Comparison of ENCODE assay signal across 8 mouse cellular contexts in the genomic region with DNA sequence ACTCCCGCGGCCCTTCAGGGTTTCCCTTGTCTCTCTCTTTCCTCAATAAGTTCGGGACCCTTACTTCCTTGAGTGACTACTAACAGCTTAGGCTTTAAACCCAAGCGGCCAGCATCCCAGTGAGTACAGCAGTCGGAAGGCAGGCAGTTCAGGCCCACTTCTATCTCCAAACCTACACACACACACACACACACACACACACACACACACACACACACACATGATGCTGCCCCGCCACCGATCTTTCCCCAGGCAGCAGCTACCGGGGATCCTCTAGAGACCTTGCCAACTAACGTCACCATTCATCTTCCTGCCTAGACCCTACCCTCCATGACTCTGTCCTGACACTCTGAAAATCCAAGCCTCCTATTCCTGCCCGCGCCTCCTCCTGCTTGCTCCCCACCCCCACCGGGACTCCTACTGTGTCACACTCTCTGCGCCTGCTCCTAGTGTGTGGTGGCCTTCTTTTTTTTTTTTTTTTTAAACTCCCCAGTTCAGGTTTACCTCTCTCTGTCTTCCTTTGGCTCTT. TPM values are rescaled to one million over a fixed set of nuclear protein-coding genes. Genes with fewer than 3 reads are reported as not detected.
A peak's percentile ranks its signal among the peaks of the same experiment; 100 is the strongest.
DNase-seq lines count a peak whose midpoint lies in the region; ATAC-seq and TF ChIP-seq lines count a peak whose summit lies in the region.

No protein-coding gene starts in this region.

- H3K4me1 ChIP-seq in forebrain, embryonic 15.5 days: peaks cover 20% of the 10 kb centered on the region
- H3K4me1 ChIP-seq in hindbrain, postnatal 0 days (ENCODE audit: insufficient read depth, low read length): no peaks in the 10 kb centered on the region; the same call in 1 of the 2 replicates

- peak overlapping the region; percentile 52 for H3K4me2 ChIP-seq in forebrain, embryonic 15.5 days (replicated peaks)
- peak overlapping the region; percentile 55 for H3K4me2 ChIP-seq in hindbrain, postnatal 0 days (ENCODE audit: low read depth, low read length)
- peak overlapping the region; percentile 99 for H3K4me2 ChIP-seq in myocyte (ENCODE audit: low read depth)

- H3K4me3 ChIP-seq in left cerebral cortex, adult 2 months: peak overlapping the region; percentile 70
- H3K4me3 ChIP-seq in forebrain, embryonic 15.5 days: peak overlapping the region; percentile 68
- peak overlapping the region; percentile 78 for H3K4me3 ChIP-seq in hindbrain, postnatal 0 days (ENCODE audit: low read length)
- H3K4me3 ChIP-seq in myocyte: peak overlapping the region; percentile 71

- intact Hi-C loops in left cerebral cortex, adult 2 months (cut with DNase I): loop anchor here (1.0 to 10.0 kb wide), 3 partner anchors 42 to 256 kb away; a partner anchor contains a TSS

- 3% methylated on average over 13 of the region's 13 CpGs for WGBS in forebrain, embryonic 15.5 days
- WGBS in hindbrain, postnatal 0 days: 4% methylated on average over 13 of the region's 13 CpGs

- peak; percentile 65 to 68 for DNase-seq in left cerebral cortex, adult 2 months (ENCODE audit: extremely low spot score in 1 of 2, low spot score in 2 of 2)
- no peak for DNase-seq in left cerebral cortex, adult 8-10 months (ENCODE audit: low spot score in 2 of 2)
- peak; percentile 15 for DNase-seq in brain, embryonic 14.5 days (ENCODE audit: low read depth)
- DNase-seq in hindbrain, postnatal 0 days (ENCODE audit: low spot score): no peak
- peak; percentile 71 for DNase-seq in liver
- peak; percentile 65 for DNase-seq in thymus, postnatal 4 days

- TF ChIP-seq CTCF in left cerebral cortex, adult 2 months (IDR thresholded peaks at IDR 0.05): no peak
- TF ChIP-seq CTCF in brain, embryonic 14.5 days (IDR thresholded peaks at IDR 0.05; ENCODE audit: borderline replicate concordance, extremely low read depth, insufficient read depth, insufficient read length): no peak
- TF ChIP-seq CTCF in hindbrain, postnatal 0 days (IDR thresholded peaks at IDR 0.05; ENCODE audit: low read depth): no peak

- ATAC-seq in forebrain, embryonic 15.5 days (replicated peaks): no peak
- no peak for ATAC-seq in hindbrain, postnatal 0 days

- no peaks in the 10 kb centered on the region for H3K27me3 ChIP-seq in forebrain, embryonic 15.5 days
- no peaks in the 10 kb centered on the region for H3K27me3 ChIP-seq in hindbrain, postnatal 0 days (ENCODE audit: insufficient read depth, low read length)
- no peaks in the 10 kb centered on the region for H3K27me3 ChIP-seq in myocyte (ENCODE audit: control insufficient read depth, insufficient read depth, insufficient read length)

- H3K27ac ChIP-seq in left cerebral cortex, adult 2 months: peak overlapping the region; percentile 98
- H3K27ac ChIP-seq in forebrain, embryonic 15.5 days (replicated peaks): peak overlapping the region; percentile 90; the same call in 1 of the 2 replicates
- peak overlapping the region; percentile 93 for H3K27ac ChIP-seq in hindbrain, postnatal 0 days

- peak overlapping the region; percentile 81 for H3ac ChIP-seq in myocyte (ENCODE audit: control insufficient read depth, insufficient read length)

- H3K9ac ChIP-seq in forebrain, embryonic 15.5 days (replicated peaks): peak overlapping the region; percentile 64
- peak overlapping the region; percentile 89 for H3K9ac ChIP-seq in hindbrain, postnatal 0 days (replicated peaks; ENCODE audit: low read length)

- H3K9me3 ChIP-seq in forebrain, embryonic 15.5 days: no peaks in the 10 kb centered on the region
- H3K9me3 ChIP-seq in hindbrain, postnatal 0 days (ENCODE audit: low read length): no peaks in the 10 kb centered on the region

- peaks cover 24% of the 10 kb centered on the region for H3K79me2 ChIP-seq in myocyte (ENCODE audit: control insufficient read depth, insufficient read depth)

- no peak for TF ChIP-seq POLR2A in brain, embryonic 14.5 days (IDR thresholded peaks at IDR 0.05; ENCODE audit: borderline replicate concordance, extremely low read depth, insufficient read depth, insufficient read length, poor library complexity, severe bottlenecking)
- peak; percentile 37 for TF ChIP-seq POLR2A in myocyte (IDR thresholded peaks at IDR 0.05; ENCODE audit: insufficient read length, low read depth)

- H3K36me3 ChIP-seq in forebrain, embryonic 15.5 days: no peaks in the 10 kb centered on the region
- no peaks in the 10 kb centered on the region for H3K36me3 ChIP-seq in hindbrain, postnatal 0 days (ENCODE audit: insufficient read depth, low read length)
- H3K36me3 ChIP-seq in myocyte (ENCODE audit: control insufficient read depth, insufficient read depth): no peaks in the 10 kb centered on the region

TF ChIP-seq in myocyte, 11 proteins besides CTCF, POLR2A, EP300 and RAD21:
- TF ChIP-seq TCF3 (IDR thresholded peaks at IDR 0.05; ENCODE audit: insufficient read length, low read depth) (no peak), TCF12 (IDR thresholded peaks at IDR 0.05; ENCODE audit: insufficient read depth, poor library complexity, severe bottlenecking) (no peak), USF1 (IDR thresholded peaks at IDR 0.05; ENCODE audit: low read depth) (no peak), SRF (IDR thresholded peaks at IDR 0.05; ENCODE audit: control insufficient read depth, insufficient read length, low read depth) (no peak), POLR2AphosphoS2 (IDR thresholded peaks at IDR 0.05; ENCODE audit: insufficient read length, low read depth) (peak; percentile 30), MYOD1 (IDR thresholded peaks at IDR 0.05; ENCODE audit: control insufficient read depth in 1 of 3, insufficient read length in 2 of 3, low read depth in 2 of 3) (no peak)

RNA-seq across cellular contexts. Expression of a gene that starts 1.1 kb away (rescaled TPM):
- total RNA-seq in left cerebral cortex, adult 2 months (2021): 10 to 100 TPM; 18.8 to 21.7 TPM
- 10 to 100 TPM; 13.8 to 17.5 (median 14.1) TPM for total RNA-seq in left cerebral cortex, adult 8-10 months (2022)
- 4.7 and 5.7 TPM in 2 replicates for polyA plus RNA-seq in brain, embryonic 14.5 days (2012; rRNA removed)
- 6.4 and 8.3 TPM in 2 replicates for polyA plus RNA-seq in forebrain, embryonic 15.5 days (2015; fragmentation: Nextera tagmentation; extraction: Ambion mirVana)
- total RNA-seq in hindbrain, postnatal 0 days (2014; rRNA removed): 7.2 and 9.4 TPM in 2 replicates
- polyA plus RNA-seq in hindbrain, postnatal 0 days (2015; fragmentation: Nextera tagmentation; extraction: Ambion mirVana): 7.7 and 8.8 TPM in 2 replicates
- polyA plus RNA-seq in myocyte (2012; fragmentation: generic; extraction: Trizol): 44.6 TPM

RNA-seq across cellular contexts. Expression of a gene that starts 11.3 kb away (rescaled TPM):
- total RNA-seq in left cerebral cortex, adult 2 months (2021): under 1 TPM; 0.47 to 0.50 TPM
- total RNA-seq in left cerebral cortex, adult 8-10 months (2022): under 1 TPM; 0.48 to 0.53 (median 0.52) TPM
- polyA plus RNA-seq in brain, embryonic 14.5 days (2012; rRNA removed): 1.8 and 2.4 TPM in 2 replicates
- polyA plus RNA-seq in forebrain, embryonic 15.5 days (2015; fragmentation: Nextera tagmentation; extraction: Ambion mirVana): 1.1 and 1.3 TPM in 2 replicates
- total RNA-seq in hindbrain, postnatal 0 days (2014; rRNA removed): 1.8 and 2.1 TPM in 2 replicates
- polyA plus RNA-seq in hindbrain, postnatal 0 days (2015; fragmentation: Nextera tagmentation; extraction: Ambion mirVana): 2.1 and 2.5 TPM in 2 replicates
- 4.2 TPM for polyA plus RNA-seq in myocyte (2012; fragmentation: generic; extraction: Trizol)

RNA-seq across cellular contexts. Expression of a gene that starts 14.2 kb away (rescaled TPM):
- 1 to 10 TPM; 3.3 TPM for total RNA-seq in left cerebral cortex, adult 2 months (2021)
- 1 to 10 TPM; 2.4 to 4.5 (median 3.4) TPM for total RNA-seq in left cerebral cortex, adult 8-10 months (2022)
- 7.8 and 12.6 TPM in 2 replicates for polyA plus RNA-seq in brain, embryonic 14.5 days (2012; rRNA removed)
- 13.8 and 14.3 TPM in 2 replicates for polyA plus RNA-seq in forebrain, embryonic 15.5 days (2015; fragmentation: Nextera tagmentation; extraction: Ambion mirVana)
- total RNA-seq in hindbrain, postnatal 0 days (2014; rRNA removed): 5.0 and 6.3 TPM in 2 replicates
- polyA plus RNA-seq in hindbrain, postnatal 0 days (2015; fragmentation: Nextera tagmentation; extraction: Ambion mirVana): 7.9 and 8.4 TPM in 2 replicates
- polyA plus RNA-seq in myocyte (2012; fragmentation: generic; extraction: Trizol): 15.5 TPM

RNA-seq across cellular contexts. Expression of a gene that starts 35.3 kb away (rescaled TPM):
- under 1 TPM in 1 of 2 experiments, not detected in 1; 0.16 TPM for total RNA-seq in left cerebral cortex, adult 2 months (2021)
- total RNA-seq in left cerebral cortex, adult 8-10 months (2022): under 1 TPM in 3 of 4 experiments, not detected in 1; 0.12 to 0.20 (median 0.14) TPM
- polyA plus RNA-seq in brain, embryonic 14.5 days (2012; rRNA removed): 1.5 and 1.8 TPM in 2 replicates
- polyA plus RNA-seq in forebrain, embryonic 15.5 days (2015; fragmentation: Nextera tagmentation; extraction: Ambion mirVana): 0.42 and 0.43 TPM in 2 replicates
- 0.73 and 1.8 TPM in 2 replicates for total RNA-seq in hindbrain, postnatal 0 days (2014; rRNA removed)
- 1.6 and 1.9 TPM in 2 replicates for polyA plus RNA-seq in hindbrain, postnatal 0 days (2015; fragmentation: Nextera tagmentation; extraction: Ambion mirVana)
- 0.98 TPM for polyA plus RNA-seq in myocyte (2012; fragmentation: generic; extraction: Trizol)

RNA-seq across cellular contexts. Expression of a gene that starts 40.0 kb away (rescaled TPM):
- total RNA-seq in left cerebral cortex, adult 2 months (2021): 10 to 100 TPM; 18.1 to 18.3 TPM
- total RNA-seq in left cerebral cortex, adult 8-10 months (2022): 10 to 100 TPM; 17.3 to 23.4 (median 20.2) TPM
- polyA plus RNA-seq in brain, embryonic 14.5 days (2012; rRNA removed): 13.9 and 19.1 TPM in 2 replicates
- polyA plus RNA-seq in forebrain, embryonic 15.5 days (2015; fragmentation: Nextera tagmentation; extraction: Ambion mirVana): 15.8 and 17.1 TPM in 2 replicates
- 19.7 and 23.9 TPM in 2 replicates for total RNA-seq in hindbrain, postnatal 0 days (2014; rRNA removed)
- 23.0 and 23.4 TPM in 2 replicates for polyA plus RNA-seq in hindbrain, postnatal 0 days (2015; fragmentation: Nextera tagmentation; extraction: Ambion mirVana)
- polyA plus RNA-seq in myocyte (2012; fragmentation: generic; extraction: Trizol): 58.4 TPM

Comparison
In these comparisons a context has a peak if more than half of its experiments do, and no peak if none do; other contexts are left out.
1. DNase-seq: peak in left cerebral cortex, adult 2 months (2 of 2), brain, embryonic 14.5 days (single experiment), liver (single experiment) and thymus, postnatal 4 days (single experiment); none in left cerebral cortex, adult 8-10 months (0 of 2) and hindbrain, postnatal 0 days (single experiment).
2. Peak in every context shown above with its lines, with median percentiles within 50 percentile points of each other: H3K27ac ChIP-seq, H3K4me3 ChIP-seq and H3K4me2 ChIP-seq.